Mouse (Mus musculus) gastrocnemius, adult 2 months (tissue): ENCODE measurements at regions not wholly inside any gene's neighbourhood (a gene's known extent, or its start where the extent isn't known, plus 50 kb on each side); places are given as distances from the start of the nearest gene placed in this dataset.
"Not testable (repeated sequence)": the region's sequence is repeated elsewhere in the genome, so short reads cannot be mapped to it uniquely, and the experiment has no call there.

Experiments
- DNase-seq: peaks from one replicate; pipeline ENCODE4 v3.0.0; 2022
- H3K27ac ChIP-seq: fragments of 200-600 bp; 2 replicates; pipeline ENCODE4 v1.8.1; 2022; ENCODE audit warnings: mild to moderate bottlenecking
- H3K4me3 ChIP-seq: fragments of 200-600 bp; 2 replicates; pipeline ENCODE4 v1.8.1; 2022; ENCODE audit warnings: mild to moderate bottlenecking, moderate library complexity
- CTCF ChIP-seq: fragments of 200-600 bp; IDR thresholded peaks from 2 replicates; pipeline ENCODE4 v1.8.1; 2022; ENCODE audit warnings: antibody characterized with exemption, mild to moderate bottlenecking, moderate library complexity
- intact Hi-C: fragments of 180-260 bp; cut with DNase I; formaldehyde crosslinking; loops from one replicate; pipeline ENCODE4 v1.15.1; 2025

DNA sequence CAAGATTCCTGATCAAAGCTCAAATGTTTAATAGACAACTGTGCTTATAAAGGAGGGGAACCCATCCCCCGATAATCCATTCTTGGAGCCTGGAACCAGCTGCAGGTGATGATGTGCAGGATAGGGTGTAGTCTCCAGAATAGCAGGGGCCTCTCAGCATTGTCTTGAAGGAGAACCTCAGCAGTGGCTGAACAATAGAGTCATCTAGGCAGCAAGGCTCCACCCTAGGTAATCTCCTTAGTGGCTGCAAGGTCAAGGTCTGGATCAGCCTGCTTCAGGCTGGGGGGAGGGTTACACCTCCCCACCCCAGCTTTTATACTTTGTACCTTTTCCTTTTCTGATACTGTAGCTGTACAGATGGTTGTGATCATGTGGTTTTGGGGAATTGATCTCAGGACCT, 116.8 kb upstream of the Mettl4 start:
- Histone ChIP-seq H3K4me3 (no peak overlapping the region), H3K27ac (no peak overlapping the region)
- no peak for TF ChIP-seq CTCF
- no peak for DNase-seq
- intact Hi-C loops, result no loop called here

DNA sequence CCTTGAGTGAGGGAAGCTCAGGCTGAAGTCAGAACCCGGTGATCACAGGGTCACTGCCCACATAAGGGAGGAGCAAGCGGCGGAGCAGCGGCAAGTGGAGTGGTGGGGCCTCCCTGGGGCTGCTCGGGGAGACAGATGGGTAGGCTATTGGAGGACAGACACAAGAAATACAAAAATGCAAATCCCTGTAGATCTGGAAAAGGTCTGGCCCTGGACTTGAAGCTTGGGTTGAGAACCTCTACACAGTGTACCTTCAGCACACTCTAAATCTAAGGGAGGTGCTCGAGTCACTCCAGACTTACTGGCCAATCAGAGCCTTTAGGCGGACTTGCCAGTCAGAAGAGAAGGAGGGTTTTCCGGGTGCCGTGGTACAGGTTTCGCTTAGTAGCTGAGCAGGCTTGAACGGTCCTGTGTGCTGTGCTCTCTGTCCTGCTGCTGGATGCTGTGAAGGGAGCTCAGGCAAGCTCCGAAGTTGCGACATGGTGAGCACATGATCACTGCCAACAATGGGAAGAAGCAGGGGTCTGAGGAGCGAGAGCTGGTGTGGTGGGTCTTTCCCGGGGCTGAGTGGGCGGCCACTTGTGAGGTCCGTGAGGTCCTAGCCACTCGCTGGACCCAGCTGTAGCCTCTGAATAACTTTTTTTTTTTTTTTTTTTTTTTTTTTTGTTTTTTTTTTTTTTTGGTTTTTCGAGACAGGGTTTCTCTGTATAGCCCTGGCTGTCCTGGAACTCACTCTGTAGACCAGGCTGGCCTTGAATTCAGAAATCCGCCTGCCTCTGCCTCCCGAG, 114.9 kb upstream of the Mettl4 start:
- Histone ChIP-seq H3K27ac (peak overlapping the region; percentile 63), H3K4me3 (peak overlapping the region; percentile 81)
- peak; percentile 62 for DNase-seq
- intact Hi-C loops, result not testable (repeated sequence)

DNA sequence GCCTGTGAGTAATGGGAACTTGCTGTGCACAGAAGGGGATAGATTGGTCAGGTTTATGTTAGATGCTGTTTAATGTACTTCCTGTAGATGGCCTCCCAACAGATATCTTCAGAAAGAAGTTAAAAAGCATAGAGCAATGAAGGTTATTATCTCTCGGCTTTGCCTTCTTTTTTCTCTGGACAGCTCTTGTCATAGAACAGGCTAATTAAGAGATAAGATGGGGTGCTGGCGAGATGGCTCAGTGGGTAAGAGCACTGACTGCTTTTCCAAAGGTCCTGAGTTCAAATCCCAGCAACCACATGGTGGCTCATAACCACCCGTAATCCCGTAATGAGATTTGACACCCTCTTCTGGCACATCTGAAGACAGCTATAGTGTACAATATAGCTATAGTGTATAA, 104.9 kb upstream of the Mettl4 start:
- DNase-seq, H3K27ac ChIP-seq, H3K4me3 ChIP-seq, intact Hi-C loops: not testable (repeated sequence)

- intact Hi-C loops, result loop anchor here (5.0 kb wide), 1 partner anchor 87 kb away; no protein-coding TSS in a partner anchor
- no peak for TF ChIP-seq CTCF
- peak; percentile 85 for DNase-seq
- Histone ChIP-seq H3K4me3 (peak overlapping the region; percentile 87), H3K27ac (peak overlapping the region; percentile 85)
Observed at GRCm38 (mm10) chr17:94834446-94835117, 84.8 kb upstream of the Mettl4 start.

GRCm38 (mm10) chr17:94834067-94834445, 84.2 kb upstream of the Mettl4 start:
- intact Hi-C loops, result loop anchor here (5.0 kb wide), 1 partner anchor 87 kb away; no protein-coding TSS in a partner anchor
- H3K4me3 ChIP-seq, result peak overlapping the region; percentile 87
- not testable (repeated sequence) for DNase-seq
- H3K27ac ChIP-seq, result peak overlapping the region; percentile 85

DNA sequence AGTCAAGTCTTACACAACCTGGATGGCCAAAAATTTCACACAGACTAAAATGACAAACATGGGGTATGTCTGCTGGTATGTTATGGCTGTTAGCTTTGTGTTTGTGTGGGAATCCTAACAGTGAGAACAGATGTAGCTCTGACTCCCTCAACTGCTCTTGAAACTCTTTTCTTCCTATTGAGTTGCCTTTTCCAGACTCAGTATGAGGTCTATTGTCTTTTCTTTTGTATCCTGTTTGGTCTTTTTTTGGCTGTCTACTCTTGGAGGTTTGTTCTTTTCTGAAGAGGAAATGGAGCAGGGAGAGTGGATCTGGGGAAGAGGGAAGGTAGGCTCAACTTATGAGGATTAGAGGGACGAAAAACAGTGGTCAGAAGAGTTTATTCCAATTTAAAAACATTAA, 76.6 kb upstream of the Mettl4 start:
- H3K4me3 ChIP-seq, H3K27ac ChIP-seq, intact Hi-C loops, DNase-seq: not testable (repeated sequence)

- no peak for DNase-seq
- no peak for TF ChIP-seq CTCF
- intact Hi-C loops, result no loop called here
- H3K4me3 ChIP-seq, result no peak overlapping the region
- no peak overlapping the region for H3K27ac ChIP-seq
Observed at GRCm38 (mm10) chr17:94808758-94809157, 58.9 kb upstream of the Mettl4 start.
